Mouse (Mus musculus): ENCODE results near the gene Rbm19. TPM values are rescaled to one million over a fixed set of nuclear protein-coding genes. Genes with fewer than 3 reads are reported as not detected.
A peak's percentile ranks its signal among the peaks of the same experiment; 100 is the strongest.

The Rbm19 gene
- polyA plus RNA-seq, 1 experiment, result 15.7 TPM

- TF ChIP-seq CTCF (IDR thresholded peaks at IDR 0.05; ENCODE audit: borderline replicate concordance, extremely low read depth, insufficient read depth, insufficient read length) (peak; percentile 17; the same call in 1 of the 2 replicates), POLR2A (IDR thresholded peaks at IDR 0.05; ENCODE audit: borderline replicate concordance, extremely low read depth, insufficient read depth, insufficient read length, poor library complexity, severe bottlenecking) (no peak)
- DNase-seq (ENCODE audit: low read depth), result no peak
Observed at GRCm38 (mm10) chr5:120153140-120153539, 36.9 kb downstream of the Rbm19 start.

- DNase-seq (ENCODE audit: low read depth), result peak; percentile 73
- TF ChIP-seq POLR2A (IDR thresholded peaks at IDR 0.05; ENCODE audit: borderline replicate concordance, extremely low read depth, insufficient read depth, insufficient read length, poor library complexity, severe bottlenecking) (no peak), CTCF (IDR thresholded peaks at IDR 0.05; ENCODE audit: borderline replicate concordance, extremely low read depth, insufficient read depth, insufficient read length) (no peak)
Observed at GRCm38 (mm10) chr5:120155672-120156071, 39.4 kb downstream of the Rbm19 start.

GRCm38 (mm10) chr5:120156166-120156909, 40.1 kb downstream of the Rbm19 start:
- TF ChIP-seq POLR2A (IDR thresholded peaks at IDR 0.05; ENCODE audit: borderline replicate concordance, extremely low read depth, insufficient read depth, insufficient read length, poor library complexity, severe bottlenecking) (no peak), CTCF (IDR thresholded peaks at IDR 0.05; ENCODE audit: borderline replicate concordance, extremely low read depth, insufficient read depth, insufficient read length) (no peak)
- DNase-seq (ENCODE audit: low read depth), result peak; percentile 64

- TF ChIP-seq CTCF (IDR thresholded peaks at IDR 0.05; ENCODE audit: borderline replicate concordance, extremely low read depth, insufficient read depth, insufficient read length), result no peak
- no peak for TF ChIP-seq POLR2A (IDR thresholded peaks at IDR 0.05; ENCODE audit: borderline replicate concordance, extremely low read depth, insufficient read depth, insufficient read length, poor library complexity, severe bottlenecking)
- DNase-seq (ENCODE audit: low read depth), result no peak
Observed at GRCm38 (mm10) chr5:120157115-120157514, 40.9 kb downstream of the Rbm19 start.

GRCm38 (mm10) chr5:120158476-120158875, 42.2 kb downstream of the Rbm19 start:
- TF ChIP-seq POLR2A (IDR thresholded peaks at IDR 0.05; ENCODE audit: borderline replicate concordance, extremely low read depth, insufficient read depth, insufficient read length, poor library complexity, severe bottlenecking) (no peak), CTCF (IDR thresholded peaks at IDR 0.05; ENCODE audit: borderline replicate concordance, extremely low read depth, insufficient read depth, insufficient read length) (no peak)
- DNase-seq (ENCODE audit: low read depth), result no peak

GRCm38 (mm10) chr5:120160923-120161658, 44.8 kb downstream of the Rbm19 start:
- no peak for DNase-seq (ENCODE audit: low read depth)
- TF ChIP-seq POLR2A (IDR thresholded peaks at IDR 0.05; ENCODE audit: borderline replicate concordance, extremely low read depth, insufficient read depth, insufficient read length, poor library complexity, severe bottlenecking) (no peak), CTCF (IDR thresholded peaks at IDR 0.05; ENCODE audit: borderline replicate concordance, extremely low read depth, insufficient read depth, insufficient read length) (no peak)

- no peak for TF ChIP-seq CTCF (IDR thresholded peaks at IDR 0.05; ENCODE audit: borderline replicate concordance, extremely low read depth, insufficient read depth, insufficient read length)
- no peak for TF ChIP-seq POLR2A (IDR thresholded peaks at IDR 0.05; ENCODE audit: borderline replicate concordance, extremely low read depth, insufficient read depth, insufficient read length, poor library complexity, severe bottlenecking)
- no peak for DNase-seq (ENCODE audit: low read depth)
Observed at GRCm38 (mm10) chr5:120162689-120163088, 46.4 kb downstream of the Rbm19 start.

- TF ChIP-seq POLR2A (IDR thresholded peaks at IDR 0.05; ENCODE audit: borderline replicate concordance, extremely low read depth, insufficient read depth, insufficient read length, poor library complexity, severe bottlenecking), result no peak
- no peak for TF ChIP-seq CTCF (IDR thresholded peaks at IDR 0.05; ENCODE audit: borderline replicate concordance, extremely low read depth, insufficient read depth, insufficient read length)
- DNase-seq (ENCODE audit: low read depth), result no peak
Observed at GRCm38 (mm10) chr5:120163428-120163827, 47.2 kb downstream of the Rbm19 start.

GRCm38 (mm10) chr5:120164450-120164849, 48.2 kb downstream of the Rbm19 start:
- no peak for TF ChIP-seq POLR2A (IDR thresholded peaks at IDR 0.05; ENCODE audit: borderline replicate concordance, extremely low read depth, insufficient read depth, insufficient read length, poor library complexity, severe bottlenecking)
- TF ChIP-seq CTCF (IDR thresholded peaks at IDR 0.05; ENCODE audit: borderline replicate concordance, extremely low read depth, insufficient read depth, insufficient read length), result no peak
- DNase-seq (ENCODE audit: low read depth), result peak; percentile 80

- no peak for TF ChIP-seq POLR2A (IDR thresholded peaks at IDR 0.05; ENCODE audit: borderline replicate concordance, extremely low read depth, insufficient read depth, insufficient read length, poor library complexity, severe bottlenecking)
- DNase-seq (ENCODE audit: low read depth), result no peak
Observed at GRCm38 (mm10) chr5:120165061-120165942, 49.0 kb downstream of the Rbm19 start.

- no peak for TF ChIP-seq POLR2A (IDR thresholded peaks at IDR 0.05; ENCODE audit: borderline replicate concordance, extremely low read depth, insufficient read depth, insufficient read length, poor library complexity, severe bottlenecking)
- no peak for TF ChIP-seq CTCF (IDR thresholded peaks at IDR 0.05; ENCODE audit: borderline replicate concordance, extremely low read depth, insufficient read depth, insufficient read length)
- DNase-seq (ENCODE audit: low read depth), result peak; percentile 53
Observed at GRCm38 (mm10) chr5:120167787-120168325, 51.6 kb downstream of the Rbm19 start.
